Mouse (Mus musculus): ENCODE data around the gene Rasgrp2.

The Rasgrp2 gene

DNA sequence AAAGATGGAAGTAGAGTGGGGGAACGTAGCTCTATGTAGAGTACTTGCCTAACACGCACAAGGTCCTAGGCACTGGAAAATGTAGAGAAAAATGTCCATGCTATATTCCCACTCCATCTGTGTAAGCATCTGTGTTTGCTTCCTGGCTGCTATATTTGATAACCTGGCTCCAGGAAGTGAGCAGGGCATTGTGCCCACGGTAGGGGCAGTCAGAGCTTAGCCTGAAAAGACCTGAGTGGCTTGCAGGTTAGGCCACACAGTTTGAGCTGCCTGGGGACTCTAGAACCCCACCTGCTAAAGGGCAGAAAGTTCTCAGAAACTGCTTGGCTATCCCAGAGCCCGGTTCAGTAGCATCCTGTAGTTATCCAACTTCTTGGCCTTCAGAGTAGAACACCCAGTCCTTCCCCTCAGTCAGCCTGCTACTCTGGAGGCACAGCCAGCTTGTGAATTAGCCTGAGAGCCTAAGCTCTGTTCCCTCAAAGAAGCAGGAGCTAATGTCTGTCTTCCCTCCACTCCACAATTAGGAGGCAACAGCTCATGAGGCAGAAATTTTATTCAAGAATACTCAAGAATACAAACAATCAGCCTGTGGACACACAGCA is 16.7 kb upstream of the Rasgrp2 start:
- no peak for DNase-seq (ENCODE audit: low spot score in 2 of 2)

DNA sequence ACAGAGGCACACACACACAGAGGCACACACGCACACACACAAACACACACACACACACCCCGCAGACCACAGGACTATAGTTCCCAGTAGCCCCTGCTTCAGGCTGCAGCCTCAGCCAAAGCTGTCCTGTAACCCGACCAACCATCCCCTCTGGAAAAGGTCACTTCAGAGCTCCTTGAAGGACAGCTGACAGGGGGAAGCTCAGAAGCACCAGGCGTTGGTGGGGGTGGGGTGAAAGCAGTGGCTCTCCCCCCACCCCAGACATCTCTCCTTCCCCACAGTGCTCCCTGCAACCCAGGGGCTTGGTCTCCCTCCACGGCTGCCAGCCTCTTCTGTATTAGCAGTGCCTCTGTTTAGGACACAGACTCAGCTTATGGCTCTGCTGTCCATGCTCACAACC is 15.7 kb upstream of the Rasgrp2 start:
- DNase-seq (ENCODE audit: low spot score in 2 of 2), result no peak

DNA sequence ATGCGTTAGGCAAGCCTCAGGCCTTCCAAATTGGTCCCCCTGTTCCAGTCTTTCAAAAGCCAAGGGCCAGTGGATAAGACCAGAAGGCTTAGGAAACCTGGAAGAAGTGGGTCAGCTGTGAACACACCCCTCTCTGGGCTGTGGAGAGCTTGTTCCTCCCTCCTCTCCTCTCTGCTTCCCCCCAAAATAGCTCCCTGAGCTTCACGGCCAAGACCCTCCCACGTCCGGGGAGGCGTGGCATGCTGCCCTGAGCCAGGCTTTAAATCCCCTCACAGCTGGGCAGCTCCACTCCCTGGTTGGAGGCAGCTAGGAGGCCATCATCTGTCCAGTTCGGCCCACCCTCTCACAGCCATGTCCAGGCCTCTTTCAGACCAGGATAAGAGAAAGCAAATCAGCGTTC is 15.0 kb upstream of the Rasgrp2 start, which contains the start of gene Pygm:
Gene Pygm (plus strand): TSS at position 272 of the 400 bp plus-strand sequence.
- no peak for DNase-seq (ENCODE audit: low spot score in 2 of 2)

DNA sequence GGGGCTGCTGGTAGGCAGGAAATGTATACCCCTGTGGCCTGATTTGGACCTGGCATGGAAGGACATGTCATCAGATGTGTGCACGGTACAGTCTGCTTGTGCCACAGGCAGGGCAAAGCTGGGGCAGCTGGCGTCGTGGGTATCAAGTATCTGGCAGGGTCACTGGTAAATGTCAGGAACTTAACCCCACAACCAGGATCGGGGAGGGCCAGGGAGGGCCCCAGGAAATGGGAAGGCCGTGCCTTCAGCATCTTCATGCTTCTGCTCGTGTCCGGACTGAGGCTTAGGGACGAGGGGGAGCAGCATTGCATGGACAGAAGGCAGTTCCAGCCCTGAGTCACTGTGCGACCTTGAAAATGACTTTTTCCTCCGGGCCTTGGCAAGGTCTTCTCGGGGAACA is 14.2 kb upstream of the Rasgrp2 start:
- no peak for DNase-seq (ENCODE audit: low spot score in 2 of 2)

DNA sequence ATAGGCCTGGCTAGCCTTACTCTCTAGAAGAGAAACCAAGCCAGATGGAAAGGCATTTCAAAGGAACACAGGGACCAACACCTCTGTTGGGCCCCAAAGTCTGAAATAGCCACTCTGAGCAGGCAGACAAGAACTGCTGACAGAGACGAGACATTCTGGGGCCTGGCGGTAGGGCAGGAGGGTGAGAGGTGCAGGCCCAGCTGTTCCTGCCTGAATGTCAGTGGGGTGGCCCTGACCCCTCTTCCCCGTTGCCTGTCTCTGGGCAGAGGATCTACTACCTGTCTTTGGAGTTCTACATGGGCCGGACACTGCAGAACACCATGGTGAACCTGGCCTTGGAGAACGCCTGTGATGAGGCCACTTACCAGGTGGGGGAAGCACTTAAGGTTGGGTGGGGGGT is 13.7 kb upstream of the Rasgrp2 start:
- no peak for DNase-seq (ENCODE audit: low spot score in 2 of 2)

DNA sequence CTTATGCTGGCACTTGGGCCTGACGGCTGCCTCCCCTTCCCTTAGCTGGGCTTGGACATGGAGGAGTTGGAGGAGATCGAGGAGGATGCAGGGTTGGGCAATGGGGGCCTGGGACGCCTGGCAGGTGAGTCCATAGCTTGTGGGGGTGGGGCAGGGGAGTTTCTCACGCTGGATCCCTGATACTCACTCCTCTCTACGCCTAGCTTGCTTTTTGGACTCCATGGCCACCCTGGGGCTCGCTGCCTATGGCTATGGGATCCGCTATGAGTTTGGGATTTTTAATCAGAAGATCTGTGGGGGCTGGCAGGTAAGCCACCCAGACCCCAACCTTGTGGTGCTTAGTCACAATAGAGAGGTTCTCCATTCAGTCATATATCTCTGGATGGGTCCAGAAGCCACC is 13.3 kb upstream of the Rasgrp2 start:
- DNase-seq (ENCODE audit: low spot score in 2 of 2), result no peak

DNA sequence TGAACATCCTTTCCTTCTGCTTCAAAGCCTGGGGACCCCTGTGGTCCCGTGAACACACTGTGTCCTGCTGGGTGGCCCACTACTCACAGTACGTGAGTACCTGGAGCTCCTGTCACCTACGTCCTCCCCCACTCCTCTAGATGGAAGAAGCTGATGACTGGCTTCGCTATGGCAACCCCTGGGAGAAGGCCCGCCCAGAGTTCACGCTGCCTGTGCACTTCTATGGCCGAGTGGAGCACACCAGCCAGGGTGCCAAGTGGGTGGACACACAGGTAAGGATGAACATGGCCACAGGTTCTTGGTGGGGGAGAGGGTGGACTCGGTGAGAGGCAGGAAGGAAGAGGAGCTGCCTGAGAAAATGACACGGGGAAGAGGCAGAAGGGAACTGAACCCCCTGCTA is 12.9 kb upstream of the Rasgrp2 start:
- no peak for DNase-seq (ENCODE audit: low spot score in 2 of 2)

DNA sequence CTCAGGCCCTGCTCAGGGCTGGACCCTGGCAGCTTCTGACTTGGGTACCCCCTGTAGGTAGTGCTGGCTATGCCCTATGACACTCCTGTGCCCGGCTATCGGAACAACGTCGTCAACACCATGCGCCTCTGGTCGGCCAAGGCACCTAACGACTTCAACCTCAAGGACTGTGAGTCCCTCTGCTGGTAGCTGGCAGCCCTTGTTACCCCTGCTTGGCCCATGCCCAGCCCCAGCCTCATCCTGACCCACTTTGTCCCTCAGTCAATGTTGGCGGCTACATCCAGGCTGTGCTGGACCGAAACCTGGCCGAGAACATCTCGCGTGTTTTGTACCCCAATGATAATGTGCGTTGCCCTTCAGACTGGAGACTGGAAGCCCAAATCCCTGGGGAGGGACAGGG is 11.1 kb upstream of the Rasgrp2 start:
- no peak for DNase-seq (ENCODE audit: low spot score in 2 of 2)

DNA sequence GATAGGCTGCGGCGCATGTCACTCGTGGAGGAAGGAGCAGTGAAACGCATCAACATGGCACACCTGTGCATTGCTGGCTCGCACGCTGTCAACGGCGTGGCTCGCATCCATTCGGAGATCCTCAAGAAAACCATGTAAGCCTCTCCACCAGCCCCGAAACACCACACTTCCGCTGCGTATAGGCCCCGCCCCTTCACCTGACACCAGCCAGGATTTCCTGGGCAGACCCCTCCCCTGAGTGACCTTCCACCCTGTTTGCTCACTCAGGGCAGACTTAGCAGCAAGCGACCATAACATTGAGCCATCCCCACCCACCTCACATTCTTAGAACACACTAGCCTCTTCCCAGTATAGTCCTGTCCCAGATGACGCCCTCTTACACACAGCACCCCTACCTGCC is 9.3 kb upstream of the Rasgrp2 start:
- DNase-seq (ENCODE audit: low spot score in 2 of 2), result no peak

DNA sequence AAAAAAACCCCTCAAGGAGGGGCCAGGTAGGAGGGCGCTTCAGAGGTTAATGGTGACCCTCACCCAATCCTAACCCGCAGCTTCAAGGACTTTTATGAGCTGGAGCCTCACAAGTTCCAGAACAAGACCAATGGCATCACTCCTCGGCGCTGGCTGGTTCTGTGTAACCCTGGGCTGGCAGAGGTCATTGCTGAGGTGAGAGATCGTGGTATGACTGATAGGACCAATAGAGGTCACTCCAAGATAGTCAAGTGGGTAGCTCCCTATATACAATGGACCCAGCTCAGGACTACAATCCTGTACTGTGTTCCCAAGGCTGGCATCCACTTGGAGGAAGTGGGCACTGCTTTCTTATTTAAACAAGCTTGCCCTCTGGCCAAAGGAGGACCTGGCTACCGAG is 8.9 kb upstream of the Rasgrp2 start:
- DNase-seq (ENCODE audit: low spot score in 2 of 2), result no peak

DNA sequence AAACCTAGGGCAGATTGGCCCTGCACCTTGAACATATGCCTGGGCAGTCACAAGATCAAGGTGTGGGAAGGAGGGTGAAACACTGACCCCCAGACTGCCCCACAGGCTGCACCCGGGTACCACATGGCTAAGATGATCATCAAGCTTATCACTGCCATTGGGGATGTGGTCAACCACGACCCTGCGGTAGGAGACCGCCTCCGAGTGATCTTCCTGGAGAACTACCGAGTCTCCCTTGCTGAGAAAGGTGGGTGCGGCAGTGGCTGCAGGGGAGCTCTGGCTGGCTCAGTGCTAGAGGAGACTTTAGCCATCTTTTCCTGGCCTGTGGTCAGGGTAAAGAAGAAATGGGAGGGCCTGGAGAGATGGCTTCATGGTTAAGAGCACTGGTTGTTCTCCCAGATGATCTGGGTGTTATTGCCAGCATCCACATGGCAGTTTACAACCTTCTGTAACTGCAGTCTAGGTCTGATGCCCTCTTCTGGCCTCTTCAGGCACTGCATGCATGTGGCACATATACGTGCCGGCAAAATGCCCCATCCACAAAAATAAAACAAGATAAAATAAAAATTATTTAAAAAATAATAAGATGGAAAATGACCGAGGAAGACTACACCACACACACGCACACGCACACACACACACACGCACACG is 6.3 kb upstream of the Rasgrp2 start:
- DNase-seq (ENCODE audit: low spot score in 2 of 2), result no peak

DNA sequence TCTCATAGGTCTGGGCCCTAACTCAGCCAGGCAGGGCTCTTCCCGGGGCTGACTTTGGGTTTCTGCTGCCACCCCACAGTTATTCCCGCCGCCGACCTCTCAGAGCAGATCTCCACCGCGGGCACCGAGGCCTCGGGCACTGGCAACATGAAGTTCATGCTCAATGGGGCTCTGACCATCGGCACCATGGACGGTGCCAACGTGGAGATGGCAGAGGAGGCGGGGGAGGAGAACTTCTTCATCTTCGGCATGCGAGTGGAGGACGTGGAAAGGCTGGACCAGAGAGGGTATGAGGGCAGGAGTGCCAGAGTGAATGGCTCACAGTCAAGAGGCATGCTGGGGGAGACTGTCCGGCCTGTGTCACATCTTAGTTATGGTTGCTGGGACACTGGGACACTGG is 5.5 kb upstream of the Rasgrp2 start:
- DNase-seq (ENCODE audit: low spot score in 2 of 2), result no peak

DNA sequence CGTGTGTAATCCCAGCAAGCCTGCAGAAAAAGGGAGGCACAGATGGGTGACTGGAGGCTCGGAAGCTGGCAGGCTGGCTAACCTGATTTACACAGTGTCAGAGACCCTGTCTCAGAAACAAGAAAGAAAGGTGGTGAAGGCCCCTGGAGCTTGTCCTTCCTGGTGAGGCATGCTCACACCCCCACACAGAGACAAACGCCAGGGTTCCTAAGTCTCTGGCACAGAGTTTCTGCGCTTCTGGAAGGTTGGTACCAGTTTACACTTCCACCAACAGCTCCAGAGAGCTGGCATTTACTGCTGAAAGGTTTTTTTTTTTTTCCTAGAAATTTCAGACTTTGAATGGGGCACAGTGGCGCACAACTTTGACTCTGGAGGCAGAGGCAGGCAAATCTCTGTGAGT is 2.9 kb upstream of the Rasgrp2 start:
- DNase-seq (ENCODE audit: low spot score in 2 of 2), result no peak

DNA sequence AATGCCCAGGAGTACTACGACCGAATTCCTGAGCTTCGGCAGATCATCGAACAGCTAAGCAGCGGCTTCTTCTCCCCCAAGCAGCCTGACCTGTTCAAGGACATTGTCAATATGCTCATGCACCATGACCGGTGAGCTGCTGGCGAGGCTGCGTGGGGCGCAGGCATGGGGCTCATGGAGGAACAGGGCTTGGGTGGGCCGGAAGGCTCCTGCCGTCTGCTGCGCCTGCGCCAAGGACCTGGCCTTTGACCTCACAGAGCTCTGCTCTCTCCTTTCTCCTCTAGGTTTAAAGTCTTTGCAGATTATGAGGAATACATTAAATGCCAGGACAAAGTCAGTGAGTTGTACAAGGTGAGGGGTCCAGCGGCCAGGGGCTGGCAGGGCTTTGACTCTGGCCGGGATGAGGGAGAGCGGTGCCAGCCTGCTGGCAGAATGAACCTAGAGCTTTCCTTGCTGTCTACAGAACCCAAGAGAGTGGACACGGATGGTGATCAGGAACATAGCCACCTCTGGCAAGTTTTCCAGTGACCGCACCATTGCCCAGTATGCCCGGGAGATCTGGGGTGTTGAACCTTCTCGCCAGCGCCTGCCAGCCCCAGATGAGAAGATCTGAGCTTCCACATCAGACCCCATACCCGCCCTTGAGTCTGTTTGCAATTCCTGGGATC is 1.4 kb upstream of the Rasgrp2 start:
- DNase-seq (ENCODE audit: low spot score in 2 of 2), result no peak

DNA sequence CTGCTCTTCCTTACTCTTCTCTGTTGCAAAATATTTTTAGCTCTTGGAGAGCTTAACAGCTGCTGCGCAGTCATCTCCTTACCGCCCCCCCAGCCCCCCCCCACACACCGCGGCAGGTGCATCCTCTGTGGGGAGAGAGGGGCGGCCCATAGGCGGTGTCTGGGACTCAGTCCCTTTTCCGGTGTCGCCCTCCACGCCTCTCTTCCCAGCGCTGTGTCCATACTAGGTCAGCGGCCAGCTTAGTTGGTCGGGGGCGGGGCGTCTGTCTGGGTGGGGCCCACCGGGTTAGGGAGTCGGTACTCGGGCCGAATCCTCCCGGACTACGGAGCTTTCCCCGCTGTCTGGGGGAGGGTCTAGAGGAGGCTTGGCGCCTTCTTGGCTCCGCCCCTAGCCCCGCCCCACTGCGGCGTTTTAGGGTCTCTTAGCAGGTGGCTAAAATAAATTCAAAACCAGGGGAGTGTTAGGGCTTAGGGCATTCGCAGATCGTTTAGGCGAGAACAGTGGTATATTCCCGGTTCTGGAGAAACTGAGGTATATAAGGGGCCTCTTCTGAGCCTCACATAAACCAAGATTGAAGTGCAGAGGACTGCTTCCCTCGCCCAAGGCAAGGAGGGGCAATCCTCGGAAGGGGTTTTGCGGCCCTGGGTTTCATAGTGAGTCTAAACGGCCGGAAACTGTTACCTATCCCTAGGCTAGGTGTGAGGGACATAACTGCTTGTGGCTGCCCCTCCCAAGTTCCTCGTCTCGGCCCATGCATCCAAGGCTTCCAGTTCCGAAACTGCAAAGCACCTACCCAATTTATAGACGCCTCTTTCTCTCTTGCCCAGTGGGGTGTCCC is 474 bp upstream of the Rasgrp2 start:
- DNase-seq (ENCODE audit: low spot score in 2 of 2), result peak; percentile 67 to 76

DNA sequence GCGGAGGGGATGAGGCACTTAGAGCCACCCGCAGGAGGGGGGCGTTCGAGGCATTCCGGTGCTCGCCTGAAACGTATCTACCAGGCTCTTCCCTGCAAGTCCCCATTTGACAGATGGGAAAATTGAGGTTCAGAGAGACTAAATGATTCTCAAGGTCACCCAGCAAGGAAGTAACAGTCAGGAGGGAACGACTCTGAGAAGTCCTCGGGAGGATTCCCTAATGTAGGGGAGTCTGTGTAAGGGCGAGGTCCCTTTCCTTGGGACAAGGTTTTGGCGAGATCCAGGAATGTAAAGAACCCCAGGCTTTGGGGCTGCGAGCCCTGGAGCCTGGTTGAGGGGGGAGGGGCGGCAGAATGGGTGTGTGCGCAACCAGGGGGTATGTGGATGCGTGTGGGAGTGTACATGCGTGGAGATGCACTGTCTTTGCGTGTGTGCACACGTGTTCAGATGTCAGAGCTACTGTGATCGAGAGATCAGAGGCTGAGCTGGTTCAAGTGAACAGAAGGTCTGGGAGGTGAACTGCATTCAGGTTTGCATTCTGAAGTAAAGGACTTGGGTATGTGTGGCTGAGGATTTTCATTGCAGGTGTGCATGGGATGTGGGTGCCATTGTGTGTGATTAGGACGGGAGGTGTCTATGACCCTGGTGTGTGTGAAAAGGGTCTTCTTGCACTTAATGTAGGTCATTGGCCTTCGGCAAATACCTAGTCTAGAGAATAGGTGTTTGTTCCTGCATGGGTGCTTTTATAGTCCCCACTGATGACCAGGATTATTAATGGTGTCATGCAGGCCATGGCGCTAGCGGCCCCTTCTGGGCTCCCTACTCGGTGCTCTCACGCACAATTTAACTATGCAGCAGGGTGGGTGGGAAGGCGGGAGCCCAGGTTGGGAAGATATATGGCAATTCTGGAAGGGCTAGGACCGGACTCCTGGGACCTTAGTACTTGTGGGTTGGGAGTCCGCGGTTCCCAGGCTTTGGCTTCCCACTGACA is 1.3 kb downstream of the Rasgrp2 start:
- no peak for DNase-seq (ENCODE audit: low spot score in 2 of 2)

DNA sequence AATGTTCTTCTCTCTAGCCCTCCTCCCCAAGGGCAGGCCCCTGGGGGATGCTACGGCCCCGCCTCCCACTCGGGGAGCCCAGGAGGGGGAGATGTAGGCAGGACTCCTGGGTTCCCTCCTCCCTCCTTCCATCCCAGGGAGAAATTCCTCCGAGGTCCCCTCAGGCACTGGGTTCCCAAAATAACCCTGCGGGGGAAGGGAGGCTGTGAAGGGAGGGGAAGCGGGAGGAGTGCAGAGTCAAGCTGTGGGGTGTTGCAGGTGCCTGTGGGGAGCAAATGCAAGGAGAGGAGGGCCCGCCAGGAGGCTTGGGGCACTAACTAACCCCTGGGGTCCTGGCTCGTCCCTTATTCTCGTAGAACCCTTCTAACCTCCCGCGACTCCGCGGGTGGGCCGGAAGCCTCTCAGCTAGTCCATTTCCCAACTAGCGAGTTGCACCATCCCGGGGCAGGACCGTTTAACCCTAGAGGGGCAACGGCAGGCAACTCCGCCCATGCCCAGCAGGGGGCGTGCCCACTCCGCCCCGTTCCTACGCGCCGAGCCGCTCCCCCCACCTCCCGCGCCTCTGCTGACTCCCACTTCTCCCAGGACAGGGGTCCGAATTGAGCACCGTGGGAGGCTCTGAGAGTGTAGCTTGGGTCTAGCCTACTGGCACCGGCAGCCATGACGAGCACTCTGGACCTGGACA is 2.1 kb downstream of the Rasgrp2 start:
- DNase-seq (ENCODE audit: low spot score in 2 of 2), result peak; percentile 74 to 85

DNA sequence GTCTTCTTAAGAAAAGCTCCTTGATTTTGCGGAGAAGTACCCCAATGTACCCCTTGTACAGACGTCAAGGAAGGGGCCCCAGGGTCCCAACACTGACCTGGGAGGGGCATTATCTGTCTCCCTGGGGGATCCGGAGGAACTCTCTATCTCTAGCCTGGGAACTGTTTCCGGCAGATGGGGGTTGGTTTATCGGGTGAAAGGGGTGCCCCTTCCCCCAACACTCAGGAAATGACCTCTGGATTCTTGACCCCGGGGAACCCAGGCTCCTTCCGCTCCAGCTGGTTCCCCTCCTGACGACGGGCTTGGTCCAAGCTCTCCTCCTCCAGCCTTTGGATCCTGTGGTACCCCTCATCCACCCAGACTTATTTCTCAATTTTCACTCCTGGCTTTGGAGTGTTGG is 2.8 kb downstream of the Rasgrp2 start:
- no peak for DNase-seq (ENCODE audit: low spot score in 2 of 2)

DNA sequence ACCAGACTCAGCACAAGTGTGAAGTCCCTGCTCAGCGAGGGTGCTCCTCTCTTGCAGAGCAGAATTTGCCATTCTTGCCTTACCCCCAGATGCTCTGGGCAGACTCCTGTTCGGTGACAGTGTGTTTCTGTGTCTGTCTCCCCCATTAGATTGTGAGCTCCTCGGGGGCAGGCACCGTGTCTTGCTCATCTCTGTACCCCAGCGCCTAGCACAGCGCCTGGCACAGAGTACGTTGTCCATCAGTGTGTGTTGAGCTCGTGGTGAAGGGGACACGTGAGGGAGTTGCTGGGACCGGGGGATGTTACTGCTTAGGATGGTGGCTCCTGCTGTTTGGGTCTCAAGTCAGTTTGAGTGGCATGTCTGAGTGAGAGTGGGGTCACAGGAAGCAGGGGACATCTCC is 4.7 kb downstream of the Rasgrp2 start:
- no peak for DNase-seq (ENCODE audit: low spot score in 2 of 2)

DNA sequence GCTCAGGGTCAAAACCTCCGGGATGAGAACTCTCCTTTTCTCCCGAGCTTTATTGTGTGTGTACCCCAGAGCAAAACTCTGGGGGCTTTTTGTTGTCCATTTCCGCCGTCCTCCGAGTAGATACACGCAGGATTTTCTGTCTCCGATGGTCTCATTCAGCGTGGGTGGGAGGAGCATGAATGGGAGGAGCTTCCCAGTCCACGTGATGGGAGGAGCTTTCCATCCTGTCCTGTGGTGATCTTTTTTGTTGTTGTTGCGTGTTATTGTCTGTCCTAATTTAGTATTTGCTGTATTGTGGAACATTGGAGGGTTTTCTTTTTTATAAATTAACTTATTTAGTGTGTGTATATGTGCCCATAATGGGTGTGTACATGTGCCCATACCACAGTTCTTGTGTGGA is 6.3 kb downstream of the Rasgrp2 start:
- DNase-seq (ENCODE audit: low spot score in 2 of 2), result no peak

DNA sequence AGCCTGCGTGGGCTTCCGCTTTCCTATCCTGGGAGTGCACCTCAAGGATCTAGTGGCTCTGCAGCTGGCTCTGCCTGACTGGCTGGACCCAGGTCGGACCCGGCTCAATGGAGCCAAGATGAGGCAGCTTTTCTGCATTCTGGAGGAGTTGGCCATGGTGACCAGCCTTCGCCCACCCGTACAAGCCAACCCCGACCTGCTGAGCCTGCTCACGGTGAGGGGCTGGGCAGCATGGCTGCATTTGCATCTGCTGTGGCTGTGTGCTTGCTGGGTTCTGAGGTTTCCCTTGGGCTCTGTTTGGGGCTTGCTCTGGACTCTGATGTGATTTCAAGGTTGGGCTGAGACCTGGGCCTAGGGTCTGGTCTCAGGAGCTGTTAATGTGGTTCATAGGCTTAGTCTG is 8.0 kb downstream of the Rasgrp2 start:
- no peak for DNase-seq (ENCODE audit: low spot score in 2 of 2)
